Mouse (Mus musculus) spleen, embryonic (tissue): ENCODE data around the gene Pfdn4.

Experiments
- CTCF ChIA-PET: fragments of 350-600 bp; sonication (Branson Sonifier 250); formaldehyde crosslinking; loops from one replicate; lab custom pipeline; 2022; lab: Charles Lee

The Pfdn4 gene

DNA sequence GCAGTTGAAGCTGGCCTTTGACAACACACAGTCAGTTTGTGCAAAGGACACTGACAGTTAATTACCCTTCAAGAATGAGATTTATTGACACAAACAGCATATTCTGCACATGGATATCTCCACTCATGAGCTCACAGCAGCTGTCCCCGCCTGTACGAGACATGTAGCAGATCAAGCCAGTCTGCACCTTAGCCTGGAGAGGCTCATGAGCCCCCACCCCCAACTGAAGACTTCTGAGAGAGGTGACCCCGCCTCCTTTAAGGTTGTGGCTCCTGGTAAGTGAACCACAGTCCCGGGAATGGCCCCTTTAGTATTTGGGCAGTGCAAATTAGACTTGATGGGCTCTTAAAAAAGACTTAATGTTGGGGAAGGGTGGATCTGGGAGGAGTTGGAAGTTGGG is 49.5 kb downstream of the Pfdn4 start:
- CTCF ChIA-PET = no interaction called here

DNA sequence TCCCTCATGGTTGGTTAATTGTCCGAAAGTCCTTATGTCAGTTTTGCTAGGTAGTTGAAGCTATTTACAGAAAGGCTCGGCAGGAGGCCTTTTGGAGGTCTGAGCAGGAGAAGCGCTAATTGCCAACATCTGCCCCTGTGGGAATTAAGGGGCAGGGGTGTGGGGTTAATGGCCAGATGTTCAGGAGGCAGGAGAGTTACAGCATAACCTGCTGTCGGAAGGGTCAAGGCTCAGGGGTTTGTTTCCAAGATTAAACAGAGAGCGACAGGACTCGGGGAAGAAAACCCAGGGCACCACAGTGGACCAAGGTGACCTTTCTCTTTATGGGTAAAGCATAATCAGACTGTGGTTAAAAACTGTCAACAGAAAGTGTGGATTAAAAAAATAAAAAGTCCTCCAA is 51.3 kb downstream of the Pfdn4 start:
- CTCF ChIA-PET = no interaction called here

DNA sequence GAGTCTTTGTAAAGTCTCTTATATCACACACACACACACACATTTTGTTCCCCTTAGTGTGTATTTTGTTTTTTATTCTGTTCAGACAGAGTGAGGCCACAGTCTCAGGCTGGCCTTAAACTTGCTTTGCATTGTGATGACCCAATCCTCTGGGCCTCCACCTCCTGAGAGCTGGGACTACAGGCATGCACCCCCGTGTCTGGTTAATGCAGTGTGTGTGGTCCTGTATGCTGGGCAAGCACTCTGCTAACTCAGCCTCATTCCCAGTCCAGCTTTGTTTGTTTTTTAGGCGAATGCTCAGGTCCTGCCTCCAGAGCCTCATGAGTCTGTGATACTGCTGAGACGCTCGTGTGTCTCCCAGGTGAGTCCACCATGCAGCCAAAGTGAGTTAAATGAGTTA is 51.8 kb downstream of the Pfdn4 start:
- CTCF ChIA-PET = no interaction called here

DNA sequence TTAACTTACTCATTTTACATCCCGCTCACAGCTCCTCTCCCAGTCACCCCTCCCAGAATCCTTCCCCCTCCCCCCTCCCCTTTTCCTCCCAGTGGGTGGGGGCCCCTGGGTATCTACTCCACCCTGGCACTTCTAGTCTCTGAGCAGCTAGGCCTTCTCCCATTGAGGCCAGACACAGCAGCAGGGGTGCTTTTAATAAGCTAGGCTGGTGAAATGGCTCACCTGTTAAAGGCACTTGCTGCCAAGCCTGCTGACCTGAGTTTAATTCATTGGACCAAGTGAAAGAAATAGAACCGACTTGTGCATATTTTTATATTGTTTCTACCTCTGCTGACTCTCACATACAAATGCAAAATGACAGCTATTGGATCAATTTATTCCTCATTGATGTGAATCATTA is 52.9 kb downstream of the Pfdn4 start:
- CTCF ChIA-PET = interaction anchor here (0.7 kb wide), 1 partner anchor 8 kb away, joined by 3 read pairs; no protein-coding TSS in a partner anchor

DNA sequence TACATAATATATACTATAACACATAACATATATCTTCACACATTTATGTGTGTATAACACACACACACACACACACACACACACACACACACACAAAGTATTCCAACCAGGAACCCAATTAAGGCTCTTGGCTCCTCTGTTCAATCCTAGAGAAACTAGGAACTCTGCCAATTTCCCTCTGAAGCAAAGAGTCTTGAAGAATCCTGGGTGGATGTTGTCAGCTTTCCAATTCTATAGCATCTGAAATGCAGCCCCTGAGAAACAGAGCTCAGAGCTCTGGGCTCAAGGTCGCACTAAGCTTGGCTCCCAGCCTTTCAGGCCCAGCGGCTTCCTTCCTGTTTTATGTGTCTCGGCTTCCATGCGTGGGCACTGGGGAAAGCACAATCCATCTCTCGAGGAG is 54.0 kb downstream of the Pfdn4 start:
- CTCF ChIA-PET = no interaction called here

DNA sequence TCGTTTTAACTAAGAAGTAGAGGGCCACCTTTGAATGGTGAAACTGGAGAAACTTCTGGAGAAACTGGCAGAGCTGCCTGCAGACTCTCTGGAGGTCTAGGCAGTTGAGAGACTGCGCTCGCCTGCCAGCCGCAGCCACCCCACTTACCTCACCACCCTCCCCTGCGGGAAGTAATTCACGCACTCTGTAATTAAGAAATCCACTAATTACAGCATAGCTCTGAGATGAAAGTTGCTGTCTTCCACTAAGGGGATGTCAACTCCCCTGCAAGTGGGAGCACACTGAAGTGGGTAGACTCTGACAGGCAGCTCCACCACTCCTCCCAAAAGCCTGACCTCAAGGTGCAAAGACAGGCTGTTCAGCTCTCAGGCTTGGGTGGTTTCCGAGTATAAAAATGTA is 55.9 kb downstream of the Pfdn4 start:
- CTCF ChIA-PET = no interaction called here

DNA sequence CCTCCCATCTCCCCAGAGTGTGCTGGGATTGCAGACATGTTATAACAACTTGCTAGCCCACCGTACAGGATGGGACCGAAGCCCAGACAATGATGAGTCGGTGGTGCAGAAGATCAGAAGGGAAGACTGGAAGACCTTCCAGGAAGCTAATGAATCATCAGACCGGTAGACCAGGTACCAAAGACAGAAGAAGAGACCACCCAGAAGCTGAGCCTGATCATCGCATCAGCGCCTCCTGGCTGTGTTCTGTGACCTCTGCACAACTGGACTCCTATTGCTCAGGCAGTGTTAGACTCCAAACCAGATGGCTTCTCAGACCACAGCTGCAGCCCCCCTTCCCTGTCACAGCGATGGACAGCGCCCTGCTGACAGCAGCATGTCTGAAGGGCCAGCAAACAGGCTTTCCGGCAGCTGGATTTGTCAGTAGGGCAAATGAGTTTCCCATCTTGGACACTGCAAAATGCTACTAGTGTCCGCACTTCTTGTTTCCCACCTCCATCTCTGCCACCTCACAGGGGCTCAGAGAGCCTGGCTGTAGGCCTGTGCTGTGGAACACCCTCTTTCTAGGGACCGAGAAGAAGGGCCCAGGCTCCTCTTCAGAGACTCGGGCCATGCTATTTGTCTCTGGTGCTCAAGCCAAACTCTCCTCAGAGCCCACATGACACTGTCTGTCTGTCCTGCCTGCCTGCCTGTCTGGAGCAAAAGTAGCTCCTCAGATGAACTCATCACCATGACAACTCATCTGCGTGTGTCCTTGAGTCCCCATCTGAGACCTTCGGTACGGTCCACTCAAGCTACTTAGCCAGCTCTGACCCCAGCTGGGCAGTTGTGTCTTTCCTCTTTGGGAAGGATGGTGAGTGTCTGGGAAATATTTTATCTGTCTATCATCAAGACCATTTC is 68.0 kb downstream of the Pfdn4 start:
- CTCF ChIA-PET = no interaction called here

DNA sequence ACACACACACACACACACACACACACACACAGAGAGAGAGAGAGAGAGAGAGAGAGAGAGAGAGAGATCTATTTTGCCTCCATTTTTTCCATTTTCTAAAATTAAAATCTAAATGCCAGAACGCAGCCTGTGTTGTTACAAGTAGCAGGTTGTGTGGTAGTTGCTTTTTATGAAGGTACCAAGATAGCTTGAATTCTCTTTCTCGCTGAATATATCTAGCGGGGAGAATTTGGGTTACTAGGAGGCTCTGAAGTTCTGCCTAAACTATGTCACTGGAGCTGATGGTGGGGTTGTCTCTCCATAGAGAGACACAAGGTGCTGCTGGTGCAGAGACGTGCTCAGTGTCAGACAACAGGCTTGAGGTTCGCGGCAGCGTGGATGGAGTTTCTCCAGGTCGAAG is 68.8 kb downstream of the Pfdn4 start:
- CTCF ChIA-PET = no interaction called here
